Mouse (Mus musculus) cerebellum, postnatal 14 days (tissue): ENCODE data around the gene Chfr.

Experiments used
- DNase-seq, 2 experiments: peaks; one replicate each; pipeline ENCODE4 v3.0.0; 2021; ENCODE audit warnings: mixed read lengths in 2 of 2

The Chfr gene

DNA sequence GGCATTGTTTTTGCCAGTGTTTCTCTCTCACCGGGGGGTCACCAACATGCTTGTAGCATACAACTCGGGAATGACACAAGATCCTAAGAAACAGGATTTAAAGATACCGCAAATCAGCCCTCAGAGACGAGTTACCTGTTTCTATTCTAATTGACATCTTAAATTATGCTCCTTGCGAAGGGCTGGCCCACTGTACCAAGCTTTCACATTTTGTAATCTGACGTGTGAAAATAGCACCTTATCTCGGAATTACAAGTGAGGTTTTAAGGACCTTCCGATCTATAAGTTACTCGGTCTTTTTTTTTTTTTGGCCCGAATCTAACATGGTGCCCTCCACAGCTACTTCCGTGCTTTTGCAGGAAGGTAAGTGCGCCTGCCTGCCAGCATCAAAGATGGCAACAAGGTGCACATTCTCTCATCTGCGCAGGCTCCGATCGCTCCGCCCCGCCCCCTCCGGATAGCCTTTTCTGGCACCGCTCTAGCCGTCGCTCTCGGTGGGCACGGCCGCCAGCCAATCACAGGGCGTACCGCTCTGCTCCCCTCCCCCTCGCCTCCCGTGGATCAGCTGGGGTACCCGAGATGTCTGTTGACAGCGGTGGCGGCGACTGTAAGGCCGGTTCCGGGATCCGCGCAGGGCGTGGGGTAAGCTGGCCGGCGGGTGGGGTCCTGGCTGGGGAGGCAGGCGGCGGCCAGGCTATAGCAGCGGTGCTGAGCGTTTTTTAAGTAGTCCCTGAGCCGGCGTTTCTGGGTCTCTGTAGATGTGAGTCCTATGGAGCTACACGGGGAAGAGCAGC, at the start of gene Chfr:
TSS of gene Chfr (plus strand) at position 550 of the 794 bp plus-strand sequence.
- peak; percentile 100 for DNase-seq

- no peak for DNase-seq
Observed at GRCm38 (mm10) chr5:110086161-110086866, 49.3 kb upstream of the Chfr start.

GRCm38 (mm10) chr5:110091546-110091945, 44.1 kb upstream of the Chfr start:
- no peak for DNase-seq

DNA sequence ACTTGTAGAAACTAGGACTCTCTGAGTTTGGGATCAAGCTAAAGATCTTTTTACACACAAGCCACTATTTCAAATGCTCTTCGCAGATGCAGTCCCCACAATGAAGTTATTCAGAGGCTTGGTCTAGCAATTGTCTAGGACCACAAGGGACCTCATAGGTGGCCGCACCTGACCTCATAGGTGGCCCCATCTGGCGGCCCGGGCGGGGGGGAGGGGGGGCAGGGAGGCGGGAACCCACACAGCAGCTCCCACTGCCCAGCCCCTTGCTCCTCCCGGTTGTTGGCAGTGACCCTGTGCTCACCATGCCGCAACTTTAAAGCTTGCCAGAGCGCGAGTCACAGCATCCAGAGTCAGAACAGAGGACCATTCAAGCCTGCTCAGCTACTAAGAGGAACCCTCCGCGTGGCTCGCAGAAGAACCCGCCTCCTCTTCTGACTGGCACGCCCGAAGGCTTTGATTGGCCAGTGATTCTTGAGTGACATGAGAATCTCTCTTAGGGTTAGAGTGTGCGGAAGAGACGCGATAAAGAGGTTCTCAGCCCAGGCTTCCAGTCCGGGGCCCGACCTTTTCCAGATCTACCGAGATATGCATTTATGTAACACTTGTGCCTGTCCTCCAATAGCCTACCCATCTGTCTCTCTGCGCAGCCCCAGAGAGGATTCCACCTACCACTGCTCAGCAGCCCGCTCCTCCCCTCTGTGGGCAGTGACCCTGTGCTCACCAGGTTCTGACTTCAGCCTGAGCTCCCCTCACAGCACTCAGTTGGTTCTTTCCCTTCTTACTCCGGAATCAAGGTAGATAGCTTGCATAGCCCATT, 41.4 kb upstream of the Chfr start, which contains the start of gene Gm35315:
TSS of gene Gm35315 (minus strand) at position 391 of the 817 bp plus-strand sequence.
- DNase-seq, result peak; percentile 86 to 88

GRCm38 (mm10) chr5:110094847-110095213, 40.8 kb upstream of the Chfr start:
- no peak for DNase-seq

DNA sequence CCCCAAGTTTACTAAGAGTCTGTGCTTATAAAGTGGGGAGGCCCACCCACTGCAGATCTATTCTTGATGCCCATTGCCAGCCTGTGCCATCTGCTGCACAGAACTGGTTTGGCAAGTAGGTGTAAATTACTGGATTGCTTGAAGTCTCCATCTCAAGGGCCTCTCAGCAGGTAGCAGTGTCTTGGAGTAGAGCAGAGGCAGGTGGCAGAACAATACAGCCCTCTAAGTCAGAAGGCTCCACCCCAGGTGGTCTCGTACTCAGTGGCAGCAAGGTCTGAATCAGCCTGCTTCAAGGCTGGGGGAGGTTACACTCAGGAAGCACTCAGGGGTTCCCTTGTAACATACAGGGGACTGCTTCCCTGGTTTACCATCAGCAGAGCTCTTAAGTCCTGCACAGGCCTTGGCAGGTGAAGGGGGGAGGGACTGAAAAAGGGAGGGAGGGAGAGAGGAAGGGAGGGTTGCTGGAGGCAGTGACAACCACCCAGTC, 36.6 kb upstream of the Chfr start:
- DNase-seq, result peak in 1 of 2 experiments; percentile 24

- peak in 1 of 2 experiments; percentile 10 for DNase-seq
Observed at GRCm38 (mm10) chr5:110099656-110100580, 35.7 kb upstream of the Chfr start, which contains the start of gene Plcxd1. Plcxd1 (plus strand) TSS chr5:110099969.

GRCm38 (mm10) chr5:110100921-110101631, 34.6 kb upstream of the Chfr start:
- DNase-seq, result peak; percentile 43 to 50

DNA sequence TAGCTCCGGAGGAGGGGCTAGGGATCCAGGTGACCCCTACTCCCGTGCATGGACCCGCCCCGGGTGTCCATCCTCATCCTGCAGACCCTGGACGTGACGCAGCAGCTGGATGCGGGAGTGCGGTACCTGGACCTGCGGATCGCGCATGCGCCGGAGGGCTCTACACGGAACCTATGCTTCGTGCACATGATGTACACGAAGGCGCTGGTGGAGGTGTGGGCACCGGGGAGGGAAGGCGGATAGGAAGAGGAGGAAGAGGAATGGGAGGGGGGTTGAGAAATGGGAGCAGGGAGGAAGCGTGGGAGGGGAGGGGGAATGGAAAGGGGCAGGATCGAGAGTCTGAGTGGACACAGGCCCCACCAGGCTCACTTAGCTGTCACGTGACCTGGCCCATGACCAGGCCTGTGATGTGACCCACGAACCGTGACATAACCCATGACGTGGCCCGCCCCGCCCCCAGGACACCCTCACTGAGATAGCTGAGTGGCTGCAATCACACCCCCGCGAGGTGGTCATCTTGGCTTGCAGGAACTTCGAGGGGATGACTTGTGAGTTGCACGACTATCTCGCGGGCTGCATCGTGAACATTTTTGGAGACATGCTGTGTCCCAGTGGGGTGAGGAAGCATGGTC, 33.8 kb upstream of the Chfr start:
- DNase-seq, result peak; percentile 68 to 80

DNA sequence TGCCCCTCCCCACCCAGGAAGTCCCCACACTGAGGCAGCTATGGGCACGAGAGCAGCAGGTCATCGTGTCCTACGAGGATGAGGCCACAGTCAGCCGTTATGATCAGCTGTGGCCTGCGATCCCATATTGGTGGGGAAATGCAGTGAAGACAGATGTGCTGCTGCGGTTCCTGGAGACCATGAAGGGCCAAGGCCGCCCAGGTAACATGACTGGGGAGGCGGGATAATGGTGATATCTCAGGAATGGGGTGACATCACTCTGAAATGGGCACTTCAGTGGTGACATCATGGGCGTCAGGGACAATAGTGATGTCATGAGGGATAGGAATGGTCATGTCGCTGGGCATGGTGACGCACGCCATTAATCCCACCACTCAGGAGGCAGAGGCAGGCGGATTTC, 33.2 kb upstream of the Chfr start:
- no peak for DNase-seq

DNA sequence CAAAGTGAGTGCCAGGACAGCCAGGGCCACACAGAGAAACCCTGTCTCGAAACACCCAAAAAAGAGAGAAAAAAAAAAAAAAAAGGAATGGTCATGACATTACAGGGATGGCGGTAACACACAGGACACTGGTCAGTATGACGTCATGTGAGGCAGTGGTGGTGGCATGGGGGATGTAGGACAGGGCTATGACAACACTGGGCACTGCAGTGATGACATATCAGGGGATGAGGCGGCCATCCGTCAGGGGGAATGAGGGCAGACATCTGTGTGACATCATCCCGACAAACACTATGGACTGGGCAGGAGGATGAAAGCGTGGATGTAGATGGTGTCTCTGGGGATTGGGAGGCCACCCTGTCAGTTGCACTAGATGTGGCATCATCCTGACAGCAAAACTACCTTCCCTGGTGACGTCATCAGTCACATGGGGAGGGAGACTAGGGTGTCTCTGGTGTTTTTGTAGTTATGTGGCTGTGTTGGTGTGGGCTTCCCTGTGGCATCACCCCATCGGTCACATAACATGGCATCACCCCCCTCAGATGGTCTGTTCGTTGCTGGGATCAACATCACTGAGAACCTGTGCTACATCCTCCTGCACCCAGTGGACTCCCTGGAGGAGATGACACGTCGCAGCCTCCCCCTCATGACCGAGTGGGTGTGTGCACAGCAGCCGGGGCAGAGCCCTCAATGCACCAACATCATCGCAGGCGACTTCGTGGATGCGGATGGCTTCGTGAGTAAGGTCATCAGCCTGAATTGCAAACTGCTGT, 32.6 kb upstream of the Chfr start:
- no peak for DNase-seq

DNA sequence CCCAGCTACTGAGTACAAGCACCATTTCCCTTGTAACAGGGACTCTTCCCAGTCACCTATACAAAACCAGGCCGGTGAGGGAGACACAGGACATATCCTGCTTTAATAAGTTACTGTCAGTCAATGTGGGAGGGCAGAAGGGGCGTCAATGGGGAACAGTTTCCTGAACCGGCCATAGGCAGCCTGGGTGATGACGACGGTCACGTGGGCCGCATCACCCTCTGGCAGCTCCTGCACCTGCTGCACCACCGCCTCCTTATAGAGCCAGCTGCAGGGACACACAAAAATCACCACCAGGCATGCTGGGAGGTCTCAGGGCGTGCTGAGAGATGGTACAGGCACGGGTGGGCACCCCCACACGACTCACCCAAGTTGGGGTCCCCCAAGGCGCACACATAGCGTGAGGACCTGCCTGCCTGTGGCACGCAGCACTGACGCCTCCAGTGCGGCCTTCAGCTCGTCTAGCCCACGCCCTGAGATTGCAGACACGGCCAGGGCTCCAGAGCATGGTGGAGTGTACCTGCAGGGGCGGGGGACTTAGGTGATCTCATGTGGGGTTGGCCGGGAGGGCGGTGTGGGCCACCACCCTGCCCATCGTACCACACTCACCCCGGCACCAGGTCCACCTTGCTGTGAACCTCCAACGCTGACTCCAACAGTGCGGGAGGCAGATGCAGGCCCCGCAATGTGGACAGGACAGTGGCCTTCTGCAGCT, 31.6 kb upstream of the Chfr start:
- no peak for DNase-seq

GRCm38 (mm10) chr5:110104616-110105380, 30.8 kb upstream of the Chfr start:
- peak in 1 of 2 experiments; percentile 10 for DNase-seq

DNA sequence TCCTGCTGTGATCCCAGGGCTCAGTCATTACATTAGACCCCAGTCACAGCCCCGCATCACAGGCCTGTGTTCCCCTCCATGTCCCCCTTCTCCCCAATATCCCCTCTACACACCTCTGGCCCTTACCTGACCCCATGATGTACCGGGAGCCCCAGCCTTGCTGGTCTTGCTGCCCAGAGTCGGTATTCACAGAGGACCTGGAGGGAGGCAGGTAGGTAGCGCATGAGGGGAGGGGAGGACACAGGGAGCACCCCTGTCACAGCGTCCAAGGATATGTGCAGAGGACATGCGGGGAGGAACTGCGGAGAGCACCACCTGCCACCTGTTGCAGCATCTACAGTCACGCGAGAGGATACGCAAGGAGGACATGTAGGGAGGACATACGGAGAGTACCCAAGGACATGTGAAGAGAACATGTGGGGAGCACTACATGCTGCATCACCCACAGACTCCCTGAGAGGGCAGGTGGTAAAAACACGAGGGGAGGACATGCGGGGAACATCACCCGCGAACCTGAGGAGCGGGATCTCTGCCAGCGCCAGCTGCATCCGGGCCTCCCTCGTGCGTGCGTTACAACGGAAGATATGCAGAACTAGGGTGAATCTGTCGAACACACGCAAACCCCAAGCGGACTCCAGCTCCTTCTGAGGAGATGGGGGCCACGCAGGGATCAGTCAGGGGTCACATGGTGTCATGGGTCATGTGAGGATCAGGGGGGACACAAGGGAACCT, 29.3 kb upstream of the Chfr start:
- DNase-seq, result peak; percentile 40 to 46

GRCm38 (mm10) chr5:110106901-110107564, 28.6 kb upstream of the Chfr start:
- peak in 1 of 2 experiments; percentile 62 for DNase-seq

DNA sequence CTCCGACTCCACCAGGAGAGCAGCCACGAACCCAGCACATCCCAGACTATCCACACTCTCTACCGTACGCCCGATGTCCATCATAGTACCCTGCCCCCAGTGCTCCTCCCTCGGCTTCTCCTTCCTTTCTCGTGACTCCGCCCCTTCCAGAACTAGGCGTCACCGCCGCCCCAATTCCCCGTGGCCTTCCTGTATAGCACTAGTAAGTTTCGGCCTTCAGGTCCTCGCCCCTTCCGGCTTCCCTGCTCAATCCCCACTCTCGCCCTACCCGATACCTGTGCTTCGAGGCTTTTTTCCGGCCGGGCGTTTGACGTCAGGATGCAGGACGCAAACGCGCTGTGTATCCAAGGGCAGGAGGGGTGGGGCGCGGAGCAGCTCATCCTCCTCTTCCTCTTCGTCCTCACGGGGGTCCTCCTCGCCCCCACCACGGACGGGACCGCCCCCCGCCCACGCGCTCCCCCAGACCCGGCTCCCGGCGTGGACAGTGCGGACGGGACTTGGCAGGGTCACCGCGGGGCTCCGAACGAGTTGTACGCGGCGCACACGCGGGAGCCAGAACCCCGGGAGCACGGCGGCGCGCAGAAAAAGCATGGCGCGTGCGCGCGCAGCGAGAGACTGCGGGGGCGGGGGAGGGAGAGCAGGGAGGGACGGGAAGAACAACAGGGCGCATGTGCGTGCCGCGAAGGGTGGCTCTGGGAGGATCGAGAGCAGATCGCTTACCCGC, 27.9 kb upstream of the Chfr start, which contains the start of gene Gtpbp6:
TSS of gene Gtpbp6 (minus strand) at position 617 of the 724 bp plus-strand sequence.
- peak; percentile 95 to 96 for DNase-seq
